Mouse (Mus musculus): ENCODE measurements around the gene Cd7. TPM values are rescaled to one million over a fixed set of nuclear protein-coding genes. Genes with fewer than 3 reads are reported as not detected.
"Not testable (repeated sequence)": the region's sequence is repeated elsewhere in the genome, so short reads cannot be mapped to it uniquely, and the experiment has no call there.

Gene Cd7
- polyA plus RNA-seq, 1 experiment from 2014 or later = 0.74 TPM

- H3K4me2 ChIP-seq = no peak overlapping the region
- H3K27ac ChIP-seq = no peak overlapping the region
- no peaks in the 10 kb centered on the region for H3K4me1 ChIP-seq (replicated peaks)
- no peaks in the 10 kb centered on the region for H3K36me3 ChIP-seq
- no peak overlapping the region for H3K4me3 ChIP-seq
- H3K27me3 ChIP-seq = peaks cover 10% of the 10 kb centered on the region; the same call in 1 of the 2 replicates
- no peak for ATAC-seq (replicated peaks; ENCODE audit: insufficient number of reproducible peaks, insufficient read depth, low FRiP score, low read depth)
- no peak overlapping the region for H3K9ac ChIP-seq
- 55% methylated on average over 2 of the region's 2 CpGs for WGBS
- no peaks in the 10 kb centered on the region for H3K9me3 ChIP-seq (replicated peaks)
Observed at GRCm38 (mm10) chr11:121047826-121048399, 8.7 kb upstream of the Cd7 start.

DNA sequence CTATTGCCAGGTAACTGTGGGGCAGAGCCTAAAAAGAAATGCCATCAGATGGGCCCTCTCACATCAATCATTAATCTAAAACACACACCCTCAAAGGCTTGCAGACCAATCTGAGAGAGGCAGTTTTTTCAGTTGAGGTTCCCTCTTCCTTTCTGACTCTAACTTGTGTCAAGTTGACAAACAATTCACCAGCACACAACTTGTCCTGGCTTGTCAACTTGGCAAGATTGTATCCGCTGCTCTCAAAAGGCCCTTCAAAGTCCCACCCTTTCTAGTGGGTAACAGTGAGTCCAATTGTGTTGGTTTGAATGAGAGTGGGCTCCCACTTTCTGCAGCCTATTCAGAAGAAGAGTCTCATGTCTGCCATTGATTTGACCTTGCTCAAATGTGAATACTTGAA, 6.1 kb upstream of the Cd7 start:
- no peak overlapping the region for H3K27ac ChIP-seq
- whole genome bisulfite sequencing = 69% methylated on average over 1 of the region's 1 CpGs

DNA sequence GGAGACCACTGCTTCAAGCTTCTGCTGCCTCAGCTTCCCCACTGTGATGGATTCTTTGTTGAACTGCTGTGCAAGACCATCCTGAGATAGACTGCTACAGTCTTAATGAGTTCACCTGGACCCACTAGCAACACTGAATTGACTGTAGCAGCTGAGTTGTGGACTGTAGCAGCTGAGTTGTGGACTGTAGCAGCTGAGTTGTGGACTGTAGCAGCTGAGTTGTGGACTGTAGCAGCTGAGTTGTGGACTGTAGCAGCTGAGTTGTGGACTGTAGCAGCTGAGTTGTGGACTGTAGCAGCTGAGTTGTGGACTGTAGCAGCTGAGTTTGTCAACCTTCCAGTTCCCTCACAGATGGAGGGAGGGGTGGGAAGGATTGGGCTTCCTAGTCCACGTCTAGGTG, 3.8 kb upstream of the Cd7 start:
- not testable (repeated sequence) for H3K9me3 ChIP-seq (replicated peaks); H3K27ac ChIP-seq; H3K36me3 ChIP-seq; H3K4me1 ChIP-seq (replicated peaks); H3K9ac ChIP-seq; ATAC-seq (replicated peaks; ENCODE audit: insufficient number of reproducible peaks, insufficient read depth, low FRiP score, low read depth); H3K4me2 ChIP-seq; H3K4me3 ChIP-seq
- H3K27me3 ChIP-seq = peaks cover 32% of the 10 kb centered on the region
- 66% methylated on average over 1 of the region's 1 CpGs for WGBS

More for the DNA sequence above, 6.1 kb upstream of the Cd7 start:
- H3K9me3 ChIP-seq (replicated peaks) = no peaks in the 10 kb centered on the region
- H3K27me3 ChIP-seq = peaks cover 12% of the 10 kb centered on the region
- H3K4me1 ChIP-seq (replicated peaks) = no peaks in the 10 kb centered on the region
- no peak overlapping the region for H3K4me3 ChIP-seq
- H3K9ac ChIP-seq = no peak overlapping the region
- no peak for ATAC-seq (replicated peaks; ENCODE audit: insufficient number of reproducible peaks, insufficient read depth, low FRiP score, low read depth)
- no peak overlapping the region for H3K4me2 ChIP-seq
- no peaks in the 10 kb centered on the region for H3K36me3 ChIP-seq

GRCm38 (mm10) chr11:121042480-121042879, 3.3 kb upstream of the Cd7 start:
- ATAC-seq (replicated peaks; ENCODE audit: insufficient number of reproducible peaks, insufficient read depth, low FRiP score, low read depth) = no peak
- Histone ChIP-seq H3K4me1 (replicated peaks) (no peaks in the 10 kb centered on the region), H3K27me3 (peaks cover 37% of the 10 kb centered on the region), H3K36me3 (no peaks in the 10 kb centered on the region), H3K4me3 (no peak overlapping the region), H3K9me3 (replicated peaks) (no peaks in the 10 kb centered on the region), H3K27ac (no peak overlapping the region), H3K9ac (no peak overlapping the region), H3K4me2 (no peak overlapping the region)
- 60% methylated on average over 4 of the region's 4 CpGs for WGBS

DNA sequence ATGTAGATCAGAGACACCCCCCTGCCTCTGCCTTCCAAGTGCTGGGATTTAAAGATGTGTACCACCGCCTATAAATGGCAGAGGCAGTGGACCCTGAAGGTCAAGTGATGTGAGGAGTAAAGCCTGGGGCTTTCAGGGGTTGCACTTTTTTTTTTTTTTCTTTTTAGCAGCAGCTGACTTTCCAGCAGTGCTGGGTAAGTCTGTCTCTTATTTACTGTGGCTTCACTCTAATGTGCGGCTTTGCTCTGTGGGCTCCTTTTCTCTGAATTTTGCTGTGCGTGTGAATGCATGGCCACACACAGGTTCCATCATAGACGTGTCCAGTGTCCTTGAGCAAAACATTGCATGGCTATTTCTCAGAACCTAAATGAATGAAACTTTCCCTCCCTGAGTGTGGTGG, 2.4 kb upstream of the Cd7 start:
- Histone ChIP-seq H3K27ac (no peak overlapping the region), H3K36me3 (no peaks in the 10 kb centered on the region), H3K4me3 (no peak overlapping the region), H3K4me1 (replicated peaks) (no peaks in the 10 kb centered on the region), H3K27me3 (peaks cover 41% of the 10 kb centered on the region), H3K9me3 (replicated peaks) (no peaks in the 10 kb centered on the region), H3K9ac (no peak overlapping the region), H3K4me2 (no peak overlapping the region)
- no peak for ATAC-seq (replicated peaks; ENCODE audit: insufficient number of reproducible peaks, insufficient read depth, low FRiP score, low read depth)
- WGBS = 67% methylated on average over 4 of the region's 4 CpGs

DNA sequence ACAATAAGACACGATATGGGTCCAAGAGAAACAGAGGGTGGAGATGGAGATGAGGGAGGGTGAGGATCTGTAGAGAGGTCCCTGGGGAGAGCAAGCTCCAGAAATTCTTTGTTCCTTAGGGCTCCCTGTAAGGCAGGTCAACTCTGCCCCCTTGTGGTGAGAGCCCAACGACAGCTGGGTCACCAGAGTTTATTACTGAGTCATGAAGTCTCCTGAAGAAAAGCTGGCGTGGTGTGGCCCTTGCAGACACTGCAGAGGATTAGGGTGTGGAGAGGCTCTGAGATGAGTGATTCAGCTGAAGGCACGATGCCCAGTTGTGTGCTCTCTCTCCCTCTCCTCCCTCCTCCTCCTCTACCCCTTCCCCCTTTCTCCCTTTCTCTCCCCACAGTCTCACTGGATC, 2.0 kb upstream of the Cd7 start:
- H3K4me2 ChIP-seq = no peak overlapping the region
- H3K9ac ChIP-seq = no peak overlapping the region
- no peaks in the 10 kb centered on the region for H3K9me3 ChIP-seq (replicated peaks)
- no peak overlapping the region for H3K27ac ChIP-seq
- ATAC-seq (replicated peaks; ENCODE audit: insufficient number of reproducible peaks, insufficient read depth, low FRiP score, low read depth) = no peak
- H3K4me1 ChIP-seq (replicated peaks) = no peaks in the 10 kb centered on the region
- 4% methylated on average over 4 of the region's 4 CpGs for WGBS
- peaks cover 43% of the 10 kb centered on the region for H3K27me3 ChIP-seq
- H3K36me3 ChIP-seq = no peaks in the 10 kb centered on the region
- H3K4me3 ChIP-seq = no peak overlapping the region

- peaks cover 39% of the 10 kb centered on the region for H3K27me3 ChIP-seq
- no peak overlapping the region; the same call in 1 of the 2 replicates for H3K4me2 ChIP-seq
- no peak overlapping the region for H3K9ac ChIP-seq
- H3K9me3 ChIP-seq (replicated peaks) = no peaks in the 10 kb centered on the region
- no peak overlapping the region for H3K27ac ChIP-seq
- no peak for ATAC-seq (replicated peaks; ENCODE audit: insufficient number of reproducible peaks, insufficient read depth, low FRiP score, low read depth)
- 81% methylated on average over 11 of the region's 11 CpGs for WGBS
- no peak overlapping the region for H3K4me3 ChIP-seq
- no peaks in the 10 kb centered on the region for H3K4me1 ChIP-seq (replicated peaks)
- H3K36me3 ChIP-seq = no peaks in the 10 kb centered on the region
Observed at GRCm38 (mm10) chr11:121038366-121039240, 615 bp downstream of the Cd7 start.

DNA sequence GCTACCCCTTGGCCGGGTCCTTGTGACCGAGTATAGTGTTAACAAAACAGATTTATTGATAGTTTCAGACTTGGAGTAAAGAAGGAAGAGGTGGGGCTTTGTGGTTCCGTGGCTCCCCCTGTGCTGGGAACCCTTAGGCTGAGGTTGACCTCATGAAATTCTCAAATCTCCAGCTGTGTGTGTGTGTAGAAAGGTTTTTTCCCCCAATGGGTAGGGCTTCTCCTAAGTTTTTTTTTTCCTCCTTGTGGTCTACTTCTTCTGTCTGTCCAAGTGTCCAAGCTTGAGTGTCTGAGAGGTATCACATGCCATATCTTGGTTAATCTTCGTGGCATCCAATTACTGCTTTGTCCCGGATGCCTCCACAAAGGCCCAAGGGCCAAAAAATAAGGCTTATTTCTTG, 6.1 kb downstream of the Cd7 start:
- Histone ChIP-seq H3K36me3 (no peaks in the 10 kb centered on the region), H3K9ac (no peak overlapping the region), H3K4me3 (no peak overlapping the region), H3K27me3 (peaks cover 18% of the 10 kb centered on the region), H3K4me1 (replicated peaks) (no peaks in the 10 kb centered on the region), H3K4me2 (no peak overlapping the region), H3K27ac (no peak overlapping the region), H3K9me3 (replicated peaks) (no peaks in the 10 kb centered on the region)
- ATAC-seq (replicated peaks; ENCODE audit: insufficient number of reproducible peaks, insufficient read depth, low FRiP score, low read depth) = no peak
- WGBS = 69% methylated on average over 5 of the region's 5 CpGs

DNA sequence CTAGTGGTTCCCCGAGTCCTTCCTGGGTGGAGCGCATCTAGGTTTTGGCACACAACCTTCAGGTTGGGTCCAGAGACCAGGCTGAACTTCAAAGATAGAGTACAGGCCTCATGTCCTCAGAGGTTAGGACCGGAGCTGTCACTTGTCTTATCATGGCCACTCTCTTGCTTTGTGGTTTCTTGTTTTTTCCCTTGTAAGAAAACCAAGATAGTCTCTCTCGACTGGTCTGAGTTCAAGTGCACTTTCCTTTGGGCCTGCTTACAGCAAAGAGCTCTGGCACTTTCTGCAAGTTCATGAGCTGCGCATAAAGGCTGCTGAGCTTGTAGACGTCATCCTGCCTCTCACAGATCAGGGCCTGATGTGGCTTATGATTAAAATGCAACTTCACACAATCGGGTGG, 12.0 kb downstream of the Cd7 start:
- Histone ChIP-seq H3K9me3 (replicated peaks) (no peaks in the 10 kb centered on the region), H3K27me3 (0 out of 2 replicates have a peak, but pooled peaks cover 5% of the 10 kb centered on the region), H3K27ac (no peak overlapping the region), H3K4me1 (replicated peaks) (no peaks in the 10 kb centered on the region), H3K36me3 (no peaks in the 10 kb centered on the region), H3K9ac (no peak overlapping the region), H3K4me2 (no peak overlapping the region), H3K4me3 (no peak overlapping the region)
- 76% methylated on average over 7 of the region's 7 CpGs for WGBS
- ATAC-seq (replicated peaks; ENCODE audit: insufficient number of reproducible peaks, insufficient read depth, low FRiP score, low read depth) = no peak

DNA sequence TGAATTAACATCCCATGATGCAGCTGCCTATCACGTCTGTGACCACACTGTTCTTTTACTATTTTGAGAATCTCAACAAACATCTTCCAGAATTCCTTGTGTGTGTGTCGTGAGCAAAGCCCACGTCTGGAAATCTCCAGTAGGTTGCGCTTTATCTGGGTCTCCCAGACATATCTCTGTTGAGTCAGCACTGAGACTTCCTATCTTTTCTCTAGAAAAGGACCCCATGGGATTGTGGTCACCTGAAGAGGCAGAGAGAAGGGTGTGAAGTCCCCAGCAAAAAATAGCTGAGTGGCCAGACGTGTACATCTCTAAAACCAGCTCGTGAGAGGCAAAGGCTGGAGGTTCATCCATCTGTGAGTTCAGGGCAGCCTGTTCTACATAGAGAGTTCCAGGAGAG, 15.1 kb downstream of the Cd7 start:
- Histone ChIP-seq H3K36me3 (no peaks in the 10 kb centered on the region), H3K9ac (no peak overlapping the region), H3K4me2 (no peak overlapping the region), H3K27me3 (0 out of 2 replicates have a peak, but pooled peaks cover 4% of the 10 kb centered on the region), H3K4me1 (replicated peaks) (no peaks in the 10 kb centered on the region), H3K9me3 (replicated peaks) (no peaks in the 10 kb centered on the region), H3K4me3 (no peak overlapping the region), H3K27ac (no peak overlapping the region)
- ATAC-seq (replicated peaks; ENCODE audit: insufficient number of reproducible peaks, insufficient read depth, low FRiP score, low read depth) = no peak
- WGBS = 35% methylated on average over 6 of the region's 6 CpGs

DNA sequence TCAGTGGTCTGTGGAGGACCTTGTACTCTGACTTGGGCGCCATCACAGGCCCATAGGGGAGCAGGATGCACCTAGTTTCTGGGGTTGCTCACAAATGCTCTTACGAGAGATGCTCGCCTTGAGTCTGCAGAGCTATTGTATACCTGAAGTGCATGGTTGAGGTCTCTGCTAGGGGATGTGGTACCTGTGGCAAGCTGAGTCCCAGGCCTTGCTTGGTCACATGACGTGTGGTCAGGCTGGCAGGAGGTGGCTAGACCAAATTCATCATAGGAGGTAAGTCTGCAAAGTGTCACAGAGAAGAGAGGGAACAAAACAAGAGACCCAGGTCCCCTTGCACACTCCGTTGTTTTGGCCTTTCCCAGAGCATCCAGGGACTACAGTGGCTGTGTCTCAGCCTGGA, 19.7 kb downstream of the Cd7 start:
- H3K27me3 ChIP-seq = no peaks in the 10 kb centered on the region
- WGBS = 75% methylated on average over 5 of the region's 5 CpGs
- ATAC-seq (replicated peaks; ENCODE audit: insufficient number of reproducible peaks, insufficient read depth, low FRiP score, low read depth) = no peak

GRCm38 (mm10) chr11:121017703-121018102, 21.5 kb downstream of the Cd7 start:
- no peaks in the 10 kb centered on the region for H3K36me3 ChIP-seq
- H3K27ac ChIP-seq = no peak overlapping the region
- no peak overlapping the region for H3K4me3 ChIP-seq
- no peaks in the 10 kb centered on the region for H3K27me3 ChIP-seq
- 30% methylated on average over 3 of the region's 3 CpGs for WGBS
- no peaks in the 10 kb centered on the region for H3K9me3 ChIP-seq (replicated peaks)
- peak; percentile 68; the same call in 1 of the 2 replicates for ATAC-seq (replicated peaks; ENCODE audit: insufficient number of reproducible peaks, insufficient read depth, low FRiP score, low read depth)
- no peak overlapping the region for H3K4me2 ChIP-seq
- no peak overlapping the region for H3K9ac ChIP-seq
- peaks cover 10% of the 10 kb centered on the region for H3K4me1 ChIP-seq (replicated peaks)

More for the DNA sequence above, 19.7 kb downstream of the Cd7 start:
- Histone ChIP-seq H3K9me3 (replicated peaks) (no peaks in the 10 kb centered on the region), H3K9ac (no peak overlapping the region), H3K27ac (no peak overlapping the region), H3K4me3 (no peak overlapping the region), H3K4me2 (no peak overlapping the region), H3K4me1 (replicated peaks) (peaks cover 10% of the 10 kb centered on the region), H3K36me3 (no peaks in the 10 kb centered on the region)

All from heart, embryonic 15.5 days (tissue).